Mouse (Mus musculus) heart, adult 2 months (tissue): Measurements from ENCODE around the gene Mef2d. TPM values are rescaled to one million over a fixed set of nuclear protein-coding genes. Genes with fewer than 3 reads are reported as not detected.

Experiments
- DNase-seq, 2 experiments: peaks; one replicate each; pipeline ENCODE4 v3.0.0; 2021
- H3K27ac ChIP-seq: fragments of 200-600 bp; 2 replicates; pipeline ENCODE4 v1.8.1; 2022
- H3K27me3 ChIP-seq: fragments of 200-500 bp; 2 replicates; pipeline ENCODE4 v1.6.1; 2012; ENCODE audit warnings: mild to moderate bottlenecking, low read length, inconsistent platforms, mixed read lengths; ENCODE audit not compliant: control insufficient read depth, insufficient read depth
- H3K36me3 ChIP-seq: fragments of 200-500 bp; 2 replicates; pipeline ENCODE4 v1.6.1; 2012; ENCODE audit warnings: low read length, inconsistent platforms; ENCODE audit not compliant: control insufficient read depth, insufficient read depth
- H3K4me1 ChIP-seq: fragments of 200-500 bp; 2 replicates; pipeline ENCODE4 v1.6.1; 2011; ENCODE audit warnings: low read length; ENCODE audit not compliant: control insufficient read depth, insufficient read depth
- H3K4me3 ChIP-seq: fragments of 200-600 bp; 2 replicates; pipeline ENCODE4 v1.8.1; 2022
- H3K79me2 ChIP-seq: fragments of 200-500 bp; replicated peaks from 2 replicates; pipeline ENCODE4 v1.6.1; 2012; ENCODE audit warnings: mild to moderate bottlenecking, inconsistent platforms, low read length, moderate library complexity, mixed read lengths; ENCODE audit not compliant: control insufficient read depth, insufficient read depth
- H3K9ac ChIP-seq: fragments of 200-500 bp; 2 replicates; pipeline ENCODE4 v1.6.1; 2012; ENCODE audit warnings: low read depth, mild to moderate bottlenecking, control low read depth, inconsistent platforms, low read length, mixed read lengths
- CTCF ChIP-seq: fragments of 200-600 bp; IDR thresholded peaks from 2 replicates; pipeline ENCODE4 v1.8.1; 2022; ENCODE audit warnings: antibody characterized with exemption, mild to moderate bottlenecking, moderate library complexity
- EP300 ChIP-seq: fragments of 200-500 bp; IDR thresholded peaks from 2 replicates; pipeline ENCODE4 v1.6.1; 2011; ENCODE audit warnings: low read depth, low read length, control low read depth; ENCODE audit not compliant: insufficient read depth
- POLR2A ChIP-seq: fragments of 200-500 bp; IDR thresholded peaks from 2 replicates; pipeline ENCODE4 v1.6.1; 2011; ENCODE audit warnings: mild to moderate bottlenecking, low read depth, low read length, control low read depth; ENCODE audit not compliant: insufficient read depth
- WGBS: fragments of 180-500 bp; shearing (Covaris S2); methylation state at CpG from one replicate; pipeline ENCODE4 v1.1.7; 2018; 5-methylcytosine and 5-hydroxymethylcytosine counted together
- intact Hi-C: fragments of 180-260 bp; cut with DNase I; formaldehyde crosslinking; loops from one replicate; pipeline ENCODE4 v1.15.1; 2025
- polyA plus RNA-seq: library from polyadenylated mRNA; depleted of rRNA; stranded (reverse); fragments of >200 nt; gene quantifications from 2 replicates; pipeline ENCODE4 v1.2.3, GENCODE M21; 2012
- total RNA-seq, 2 experiments: library from RNA; stranded (reverse); gene quantifications; 2 replicates each; pipeline ENCODE4 v1.2.3; 2021

The Mef2d gene
- total and polyA plus RNA-seq, 3 experiments: 118 to 129 (median 119) TPM

- peak overlapping the region; percentile 96 for H3K4me3 ChIP-seq
- intact Hi-C loops: loop anchor here (2.0 to 5.0 kb wide), 2 partner anchors 32 to 160 kb away; no protein-coding TSS in a partner anchor
- H3K79me2 ChIP-seq: peaks cover 14% of the 10 kb centered on the region
- peak overlapping the region; percentile 86 for H3K9ac ChIP-seq
- no peaks in the 10 kb centered on the region for H3K27me3 ChIP-seq
- H3K36me3 ChIP-seq: peaks cover 10% of the 10 kb centered on the region
- no peak for DNase-seq
- peaks cover 39% of the 10 kb centered on the region for H3K4me1 ChIP-seq
- under 1% methylated on average over 55 of the region's 57 CpGs for WGBS
- H3K27ac ChIP-seq: peak overlapping the region; percentile 99
- TF ChIP-seq POLR2A (no peak), CTCF (no peak), EP300 (no peak)
Measured at GRCm38 (mm10) chr3:88142546-88142915, 359 bp downstream of the Mef2d start.

- peaks cover 14% of the 10 kb centered on the region for H3K79me2 ChIP-seq
- H3K4me3 ChIP-seq: peak overlapping the region; percentile 96
- intact Hi-C loops: loop anchor here (2.0 to 5.0 kb wide), 2 partner anchors 32 to 161 kb away; no protein-coding TSS in a partner anchor
- H3K27ac ChIP-seq: peak overlapping the region; percentile 99
- peak; percentile 84 to 86 for DNase-seq
- peaks cover 44% of the 10 kb centered on the region for H3K4me1 ChIP-seq
- H3K27me3 ChIP-seq: no peaks in the 10 kb centered on the region
- under 1% methylated on average over 33 of the region's 33 CpGs for WGBS
- peaks cover 15% of the 10 kb centered on the region for H3K36me3 ChIP-seq
- no peak for TF ChIP-seq CTCF
- TF ChIP-seq EP300: peak; percentile 65; the same call in 1 of the 2 replicates
- peak; percentile 90 for TF ChIP-seq POLR2A
- H3K9ac ChIP-seq: peak overlapping the region; percentile 86
Measured at GRCm38 (mm10) chr3:88142916-88143771, 972 bp downstream of the Mef2d start.

DNA sequence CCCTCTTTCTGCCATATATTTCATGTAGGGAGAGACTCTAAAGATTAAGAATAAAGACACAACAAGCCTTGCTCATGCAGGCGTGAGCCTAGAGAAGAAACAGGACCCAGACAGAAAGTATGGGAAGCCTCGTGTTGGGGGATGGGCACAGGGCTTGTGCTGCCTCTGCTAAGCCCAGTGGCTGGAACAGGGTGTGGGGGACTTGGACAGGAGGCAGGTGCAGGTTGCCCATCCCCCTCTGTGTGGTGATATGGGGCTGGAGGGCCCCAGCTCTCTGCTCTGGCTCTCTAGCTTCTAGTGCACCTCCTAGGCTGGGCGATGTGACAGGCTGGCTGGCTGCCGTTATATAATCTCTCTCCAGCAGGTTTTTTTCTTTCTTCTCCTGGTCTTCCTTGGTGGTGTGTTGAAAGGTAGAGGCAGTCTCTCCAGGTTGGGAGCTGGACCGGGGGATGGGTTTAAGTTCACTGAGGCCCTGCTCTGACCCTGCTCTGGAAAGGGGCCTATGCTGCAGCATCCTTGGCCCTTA is 1.9 kb downstream of the Mef2d start:
- H3K27ac ChIP-seq: peak overlapping the region; percentile 99
- WGBS: 5% methylated on average over 5 of the region's 5 CpGs

DNA sequence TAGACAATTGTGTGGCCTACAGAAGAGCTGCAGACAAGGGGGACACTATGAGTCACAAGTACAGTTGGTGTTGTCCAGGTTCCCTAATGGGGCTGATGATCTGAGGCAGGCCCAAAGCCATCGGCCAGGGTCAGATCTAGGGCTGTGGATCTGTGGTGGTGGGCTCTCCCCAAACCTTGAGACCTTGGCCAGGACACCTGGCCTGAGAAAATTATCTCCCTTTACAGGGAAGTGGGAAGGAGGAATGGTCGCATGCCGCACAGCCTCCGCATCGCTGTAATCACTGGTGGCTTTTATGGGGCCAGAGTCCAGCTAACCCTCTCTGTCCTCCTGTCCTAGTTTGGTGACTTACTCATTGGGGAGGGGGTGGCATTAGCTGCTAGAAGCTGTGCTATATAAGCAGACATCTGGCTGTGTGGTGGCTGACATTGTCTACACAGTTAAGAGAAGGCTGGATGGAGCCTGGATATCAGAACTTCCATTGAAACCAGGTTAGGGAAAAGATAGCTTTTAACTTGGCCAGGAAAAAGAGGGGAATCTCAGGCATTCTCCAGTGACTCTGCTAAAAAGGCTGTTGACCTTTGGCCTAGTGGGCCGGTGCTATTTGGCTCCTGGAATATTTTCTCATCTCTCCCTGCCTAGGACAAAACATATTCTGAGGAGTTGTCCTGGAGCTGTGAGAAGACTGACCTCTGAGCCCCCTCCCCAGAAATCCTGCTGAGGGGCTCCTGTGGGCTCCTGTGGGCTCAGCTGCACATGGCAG is 2.7 kb downstream of the Mef2d start:
- peak in 1 of 2 experiments; percentile 46 for DNase-seq
- peak overlapping the region; percentile 74 for H3K9ac ChIP-seq

More for the DNA sequence above, 1.9 kb downstream of the Mef2d start:
- intact Hi-C loops: loop anchor here (2.0 to 5.0 kb wide), 2 partner anchors 31 to 162 kb away; no protein-coding TSS in a partner anchor
- Histone ChIP-seq H3K27me3 (no peaks in the 10 kb centered on the region), H3K4me3 (peak overlapping the region; percentile 96), H3K36me3 (peaks cover 16% of the 10 kb centered on the region), H3K9ac (peak overlapping the region; percentile 74), H3K4me1 (peaks cover 52% of the 10 kb centered on the region), H3K79me2 (peaks cover 15% of the 10 kb centered on the region)
- peak; percentile 64 to 70 for DNase-seq
- peak; percentile 22; the same call in 1 of the 2 replicates for TF ChIP-seq POLR2A
- no peak for TF ChIP-seq CTCF
- 0 out of 2 replicates have a peak, but pooled peaks have one; percentile 35 for TF ChIP-seq EP300

DNA sequence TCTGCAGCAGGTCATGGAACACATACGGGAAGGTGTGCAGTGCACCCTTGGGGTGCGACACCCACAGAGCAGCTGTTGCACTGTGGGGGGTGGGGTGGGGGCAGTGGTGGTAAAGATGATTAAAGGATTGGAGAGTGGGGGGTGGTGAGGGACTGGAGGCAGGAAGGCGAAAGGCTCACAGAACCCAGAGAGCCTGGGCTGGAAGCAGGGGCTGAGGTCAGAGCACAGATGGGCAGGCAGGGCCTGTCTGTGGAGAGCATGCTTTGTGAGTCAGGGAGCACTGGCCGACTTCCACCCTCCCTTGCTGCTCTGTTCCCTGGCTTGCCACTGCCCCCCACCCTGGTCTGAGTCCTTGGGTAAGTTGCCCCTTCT is 3.2 kb downstream of the Mef2d start:
- no peak for TF ChIP-seq POLR2A
- no peak for TF ChIP-seq CTCF
- TF ChIP-seq EP300: no peak
- H3K79me2 ChIP-seq: peaks cover 17% of the 10 kb centered on the region
- H3K4me1 ChIP-seq: peaks cover 57% of the 10 kb centered on the region
- peaks cover 16% of the 10 kb centered on the region for H3K36me3 ChIP-seq
- H3K4me3 ChIP-seq: peak overlapping the region; percentile 96
- DNase-seq: peak; percentile 63 to 64
- peak overlapping the region; percentile 99 for H3K27ac ChIP-seq
- intact Hi-C loops: no loop called here
- H3K27me3 ChIP-seq: no peaks in the 10 kb centered on the region
- H3K9ac ChIP-seq: peak overlapping the region; percentile 74
- WGBS: 5% methylated on average over 4 of the region's 4 CpGs

More for the DNA sequence above, 2.7 kb downstream of the Mef2d start:
- TF ChIP-seq CTCF (no peak), EP300 (no peak), POLR2A (no peak)
- Histone ChIP-seq H3K4me1 (peaks cover 59% of the 10 kb centered on the region), H3K79me2 (peaks cover 15% of the 10 kb centered on the region), H3K27ac (peak overlapping the region; percentile 99), H3K36me3 (peaks cover 16% of the 10 kb centered on the region), H3K27me3 (no peaks in the 10 kb centered on the region), H3K4me3 (peak overlapping the region; percentile 96)
- intact Hi-C loops: loop anchor here (5.0 kb wide), 1 partner anchor 163 kb away; no protein-coding TSS in a partner anchor
- WGBS: 13% methylated on average over 6 of the region's 6 CpGs
